Mouse (Mus musculus) ZHBTc4 (cell line): Measurements from ENCODE around the gene Adal.
"Not testable (repeated sequence)": the region's sequence is repeated elsewhere in the genome, so short reads cannot be mapped to it uniquely, and the experiment has no call there.

Experiments
- DNase-seq: peaks from one replicate; pipeline ENCODE4 v3.0.0-alpha.2; 2011; ENCODE audit warnings: low read depth, low spot score

The Adal gene

DNA sequence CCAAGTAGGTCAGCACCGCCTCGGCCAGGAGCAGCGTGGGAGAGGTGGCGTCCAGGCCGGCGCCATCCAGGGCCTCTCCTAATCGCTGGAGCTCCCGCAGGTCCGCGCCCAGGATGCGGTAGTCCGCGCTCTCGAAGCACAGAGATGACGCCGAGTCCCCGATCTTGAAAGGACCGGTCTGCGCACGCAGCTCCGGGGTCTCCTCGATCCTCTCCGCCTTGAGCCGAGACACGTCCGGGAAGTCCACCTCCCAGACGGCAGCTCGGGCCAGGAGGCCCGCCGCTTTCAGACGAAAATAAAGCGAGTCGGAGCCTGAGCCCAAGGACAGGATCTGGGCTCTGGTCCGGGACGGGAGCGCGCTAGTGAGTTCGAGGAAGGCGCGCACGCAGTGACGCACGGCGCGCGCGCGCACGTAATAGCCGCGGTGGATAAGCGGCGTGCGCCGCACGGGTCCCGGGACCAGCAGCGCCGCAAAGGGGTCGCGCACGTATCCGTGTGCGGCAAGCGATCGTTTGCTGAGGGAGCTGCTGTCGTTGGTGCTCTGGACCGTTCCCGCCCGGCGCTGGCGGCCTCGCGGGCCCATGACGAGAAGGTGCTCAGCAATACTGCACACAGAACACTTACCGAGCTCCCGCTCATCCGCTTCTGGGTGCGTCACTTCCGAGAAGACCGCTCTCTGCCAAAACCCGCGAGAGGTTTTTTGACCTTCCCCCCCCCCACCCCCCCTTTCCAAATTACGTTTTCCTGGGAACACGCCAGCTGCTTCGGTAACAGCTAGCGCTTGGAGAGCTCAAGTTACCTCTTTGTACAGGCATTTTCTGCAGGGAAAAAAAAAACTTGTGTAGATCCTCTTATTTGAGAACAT lies at the start of gene Adal, which contains the start of gene Lcmt2:
TSS of gene Adal (plus strand) at position 411 of the 865 bp plus-strand sequence.
TSS of gene Lcmt2 (minus strand) at position 636 of the 865 bp plus-strand sequence.
- peak; percentile 97 for DNase-seq

DNA sequence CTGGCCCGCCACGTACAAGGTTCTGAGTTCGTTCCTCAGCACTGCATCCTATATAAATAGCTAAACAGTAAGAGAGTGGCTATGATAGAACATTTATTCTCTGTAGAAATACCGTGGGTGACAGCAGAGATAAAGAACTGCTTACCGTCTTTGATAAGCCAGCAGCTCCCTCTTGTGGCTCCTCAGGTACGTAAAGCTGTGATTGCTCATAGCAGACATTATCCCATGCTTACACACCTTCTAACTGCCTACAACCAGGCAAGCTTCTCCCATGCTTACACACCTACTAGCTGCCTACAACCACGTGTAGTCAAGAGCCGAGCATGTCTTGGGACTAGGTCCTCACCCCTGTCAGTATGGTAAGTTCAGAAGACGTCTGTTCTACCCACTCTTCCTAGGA lies 38.2 kb upstream of the Adal start:
- DNase-seq: peak; percentile 70

DNA sequence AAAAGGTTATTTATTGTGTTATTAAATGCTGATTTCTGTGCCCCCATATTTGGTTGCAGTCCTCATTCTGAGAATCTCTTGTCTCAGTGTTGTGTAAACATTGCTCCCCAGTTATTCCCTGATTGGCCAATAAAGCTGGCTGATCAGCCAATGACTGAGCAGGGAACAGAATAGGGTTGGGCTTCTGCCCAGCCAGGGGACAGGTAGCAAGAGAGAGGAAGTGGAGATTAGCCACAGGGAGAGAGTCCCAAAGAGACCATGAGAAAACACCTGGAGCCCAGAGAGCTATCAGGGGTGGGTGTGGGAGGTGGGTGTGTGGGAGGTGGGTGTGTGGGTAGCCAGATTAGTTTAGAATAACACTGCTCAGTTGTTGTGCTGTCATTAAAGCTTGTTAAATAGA lies 34.3 kb upstream of the Adal start:
- DNase-seq: no peak

DNA sequence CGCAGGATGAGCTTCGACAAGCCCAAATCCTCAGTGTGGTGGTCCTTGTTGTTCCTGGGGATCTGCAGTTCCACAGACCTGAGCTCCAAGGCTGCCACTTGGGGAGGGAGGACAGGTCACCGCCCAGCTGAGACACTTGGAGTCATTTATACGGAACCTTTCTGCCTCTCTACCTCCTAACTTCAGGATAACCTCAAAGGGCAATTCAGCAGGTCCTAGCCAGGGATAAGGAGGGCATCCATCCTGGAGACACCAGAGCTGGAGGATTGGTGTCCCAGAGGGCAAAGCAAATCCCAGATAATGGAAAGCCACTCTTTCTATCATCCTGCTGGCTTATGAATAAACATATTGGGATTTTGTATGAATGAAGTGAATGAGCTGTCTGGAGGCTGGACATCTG lies 30.5 kb upstream of the Adal start, which contains the start of gene Tgm7:
TSS of gene Tgm7 (minus strand) at position 101 of the 400 bp plus-strand sequence.
- no peak for DNase-seq

DNA sequence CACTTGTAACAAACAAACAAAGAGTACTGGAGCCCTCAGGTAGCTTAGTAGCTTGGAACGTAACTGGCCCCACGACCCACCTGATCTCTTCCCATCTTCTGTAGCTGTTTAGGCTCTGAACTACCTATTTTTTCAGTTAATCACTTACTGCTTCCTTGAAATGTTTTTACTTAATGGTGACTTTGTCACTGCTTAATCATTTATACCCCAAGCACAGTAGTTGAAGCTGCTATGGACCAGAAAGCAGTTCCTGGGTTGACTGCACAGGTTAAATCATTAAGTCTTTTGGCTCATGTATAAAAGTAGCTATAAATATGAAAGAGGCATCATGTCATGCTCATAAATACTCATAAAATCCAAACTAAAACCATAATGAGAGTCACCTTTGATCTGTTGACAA lies 24.8 kb upstream of the Adal start:
- DNase-seq: no peak

DNA sequence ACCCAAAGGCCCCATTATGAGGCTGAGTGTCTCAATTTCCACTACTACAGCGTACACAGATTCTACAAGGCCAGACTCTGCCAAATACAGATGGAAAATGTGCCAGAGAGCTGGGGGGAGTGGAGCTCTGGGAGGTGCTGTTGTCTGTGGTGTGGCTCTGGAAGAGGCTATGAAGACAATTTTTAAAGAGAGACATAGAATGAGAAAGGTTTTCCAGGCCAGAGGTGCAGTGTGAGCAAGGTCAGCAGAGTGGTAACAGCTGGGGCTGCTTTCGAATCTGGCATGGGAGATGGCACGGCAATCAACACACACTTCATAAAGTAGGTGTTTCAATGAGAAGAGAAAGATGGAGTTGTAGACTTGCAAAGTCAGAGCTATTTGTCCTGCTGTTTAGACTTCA lies 21.0 kb upstream of the Adal start:
- no peak for DNase-seq

DNA sequence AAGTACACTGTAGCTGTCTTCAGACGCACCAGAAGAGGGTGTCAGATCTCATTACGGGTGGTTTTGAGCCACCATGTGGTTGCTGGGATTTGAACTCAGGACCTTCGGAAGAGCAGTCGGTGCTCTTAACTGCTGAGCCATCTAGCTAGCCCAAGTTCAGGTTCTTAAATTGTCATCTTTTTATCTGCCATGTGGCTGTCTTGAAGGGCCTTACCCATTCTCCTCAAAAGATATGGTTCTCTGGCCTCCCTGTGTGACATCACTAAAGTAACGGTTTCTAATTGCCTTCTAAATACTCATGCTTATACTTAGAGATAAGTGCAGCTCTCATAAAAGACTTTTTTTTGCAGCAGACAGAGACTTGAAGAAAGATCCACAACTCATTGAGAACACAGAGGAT lies 13.9 kb upstream of the Adal start:
- not testable (repeated sequence) for DNase-seq

DNA sequence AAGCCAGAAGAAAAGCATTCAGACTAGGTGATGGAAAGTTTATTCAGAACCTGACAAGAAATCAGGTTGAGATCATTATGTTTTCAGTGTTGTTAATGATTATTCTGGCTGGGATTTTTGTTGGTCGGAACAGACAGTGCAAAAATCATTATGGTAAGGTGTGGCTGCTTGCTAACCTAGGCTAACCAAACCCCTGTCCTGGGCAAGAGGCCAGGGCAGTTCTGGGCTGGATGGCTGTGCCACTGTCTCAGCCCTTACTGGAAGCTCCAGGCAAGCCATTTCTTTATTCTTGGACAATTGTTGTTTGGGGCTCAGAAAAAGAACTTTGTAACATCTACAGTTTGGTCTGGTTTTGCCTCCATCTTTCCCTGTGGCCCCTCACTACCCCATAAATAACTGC lies 12.7 kb upstream of the Adal start:
- DNase-seq: no peak

DNA sequence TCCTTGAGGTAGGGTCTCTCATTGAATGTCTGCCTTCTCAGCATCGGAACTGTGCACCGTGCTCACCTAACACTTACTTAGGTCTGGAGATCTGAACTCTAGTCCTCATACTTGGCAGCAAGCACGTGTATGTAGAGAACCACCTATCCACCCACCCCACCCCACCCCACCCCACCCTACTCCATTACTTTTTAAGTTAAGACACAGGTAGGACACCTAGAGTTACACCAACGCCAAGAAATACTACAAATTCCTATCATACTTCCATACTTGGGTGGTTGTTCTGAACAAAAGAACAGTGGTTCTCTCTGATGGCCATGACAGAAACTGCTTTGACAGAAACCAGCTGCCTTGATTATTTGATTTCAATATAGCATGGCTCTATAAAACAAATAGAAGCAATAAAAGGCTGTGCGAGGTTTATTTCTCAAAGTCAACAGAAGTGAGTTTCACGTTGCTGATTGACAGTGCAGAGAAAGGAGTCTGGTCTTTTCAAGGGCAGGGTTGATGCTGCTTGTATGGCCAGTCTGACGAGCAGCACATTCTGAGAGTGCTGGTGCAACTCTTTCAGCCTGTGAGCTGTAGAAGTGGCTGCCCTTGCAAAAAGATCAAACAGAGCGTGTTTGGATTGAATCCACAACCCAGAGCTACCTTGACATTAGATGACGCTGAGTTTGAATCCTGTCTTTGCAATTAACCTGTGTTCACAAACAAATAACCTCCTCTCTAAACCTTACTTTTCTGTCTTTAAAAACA lies 11.2 kb upstream of the Adal start:
- peak; percentile 21 for DNase-seq

DNA sequence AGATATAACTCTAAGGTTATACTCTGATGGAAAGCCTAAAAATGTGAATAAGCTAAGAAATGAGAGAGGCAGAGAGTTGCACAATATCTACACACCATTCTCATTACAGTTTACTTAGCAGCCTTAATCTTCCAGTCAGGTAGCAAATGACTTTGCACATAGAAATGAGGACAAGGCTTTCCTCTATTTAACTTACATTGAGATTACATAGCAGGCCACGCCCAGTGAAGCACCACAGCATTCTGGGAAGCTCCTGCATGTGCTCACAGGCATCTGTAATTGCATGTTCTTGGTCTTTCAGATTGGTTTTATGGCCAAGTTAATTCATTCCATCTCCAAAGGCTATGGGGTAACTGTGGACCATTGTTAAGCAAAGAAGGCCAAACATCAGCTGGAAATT lies 7.4 kb upstream of the Adal start:
- DNase-seq: no peak

DNA sequence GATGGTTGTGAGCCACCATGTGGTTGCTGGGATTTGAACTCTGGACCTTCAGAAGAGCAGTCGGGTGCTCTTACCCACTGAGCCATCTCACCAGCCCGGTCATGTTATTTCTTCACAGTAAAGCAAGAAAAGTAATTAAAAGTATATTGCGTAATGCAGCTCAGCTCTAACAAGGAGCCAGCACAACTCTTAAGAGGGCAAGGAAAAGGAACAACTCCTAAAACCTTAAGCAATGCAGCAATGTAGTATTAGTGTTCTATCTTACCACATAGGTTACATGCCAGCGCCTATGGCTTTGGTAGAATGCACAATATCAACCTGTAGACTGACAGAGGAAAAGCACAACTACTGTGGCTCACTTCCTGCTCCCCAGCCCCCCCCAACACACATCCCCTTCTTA lies 2.9 kb upstream of the Adal start:
- DNase-seq: no peak

DNA sequence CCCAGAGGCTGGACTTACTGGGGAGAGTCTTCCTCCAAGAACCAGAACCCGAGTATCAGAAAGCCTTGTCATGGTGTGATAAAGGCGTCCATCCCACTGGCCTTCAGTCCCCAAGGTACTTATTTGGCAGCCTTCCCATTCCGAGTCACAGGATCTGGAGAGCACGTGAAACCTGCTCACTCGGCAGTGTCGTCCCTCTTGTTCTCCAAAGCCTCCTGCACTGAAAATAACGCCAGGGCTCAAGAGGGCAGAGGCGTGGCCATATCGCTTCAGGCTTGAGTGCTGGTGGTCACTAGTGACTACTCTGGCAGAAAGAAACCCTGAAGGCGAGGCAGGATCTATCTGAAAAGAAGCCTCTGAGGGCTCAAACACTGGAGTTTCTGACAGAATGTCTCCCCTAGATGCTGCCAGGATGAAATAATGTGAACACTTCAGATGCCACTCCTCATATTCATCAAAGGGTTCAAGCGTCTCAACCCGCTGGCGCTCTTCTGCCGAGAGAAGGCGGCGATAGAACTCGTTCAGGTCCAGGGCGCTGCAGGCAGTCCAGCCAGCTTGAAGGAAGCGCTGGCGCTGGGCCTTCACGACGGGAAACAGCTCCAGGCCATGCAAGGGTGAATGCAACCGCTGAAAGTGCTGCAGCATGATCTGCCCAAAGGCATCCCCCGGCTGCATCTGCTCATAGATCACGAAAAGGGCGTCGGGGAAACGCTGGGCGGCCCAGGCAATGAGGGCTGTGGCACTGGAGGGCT lies 786 bp upstream of the Adal start:
- DNase-seq: peak; percentile 62

DNA sequence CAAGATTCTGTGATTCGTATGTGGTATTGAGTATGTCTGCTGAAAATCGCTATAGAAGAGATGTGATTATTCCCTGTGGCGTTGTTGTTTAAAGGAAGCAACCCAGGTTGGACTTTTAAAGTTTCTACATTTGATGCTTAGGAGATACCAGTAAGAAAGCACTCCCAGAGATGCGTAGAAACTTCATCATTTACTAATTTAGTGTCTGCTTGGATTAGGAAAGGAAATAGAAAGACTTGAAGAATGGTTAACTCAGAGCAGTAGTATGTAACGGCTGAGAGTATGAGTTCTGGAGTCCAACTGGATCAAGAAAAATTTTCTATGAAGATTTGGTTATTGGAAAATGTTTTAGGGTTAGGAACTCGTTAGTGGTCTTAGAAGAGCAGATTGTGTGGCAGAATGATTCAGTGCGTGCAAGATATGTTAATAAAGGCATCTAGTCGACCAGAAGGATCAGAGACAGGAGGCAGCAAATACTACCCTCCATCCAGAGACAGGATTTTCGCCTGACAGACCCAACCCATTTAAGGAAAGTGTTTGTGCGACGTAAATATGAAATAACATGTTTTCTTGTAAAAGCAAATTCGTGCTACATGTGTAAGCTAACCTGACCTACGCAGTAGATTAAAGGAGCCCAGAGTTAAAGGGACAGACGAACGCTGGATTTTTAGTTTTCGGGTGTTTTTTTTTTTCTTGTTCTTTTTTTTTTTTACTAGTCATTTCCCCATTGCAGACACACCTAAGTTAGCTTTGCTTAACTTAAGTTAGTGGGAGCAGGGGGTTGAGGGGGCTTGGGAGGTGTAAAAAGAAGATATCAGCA lies 1.2 kb downstream of the Adal start:
- DNase-seq: no peak

DNA sequence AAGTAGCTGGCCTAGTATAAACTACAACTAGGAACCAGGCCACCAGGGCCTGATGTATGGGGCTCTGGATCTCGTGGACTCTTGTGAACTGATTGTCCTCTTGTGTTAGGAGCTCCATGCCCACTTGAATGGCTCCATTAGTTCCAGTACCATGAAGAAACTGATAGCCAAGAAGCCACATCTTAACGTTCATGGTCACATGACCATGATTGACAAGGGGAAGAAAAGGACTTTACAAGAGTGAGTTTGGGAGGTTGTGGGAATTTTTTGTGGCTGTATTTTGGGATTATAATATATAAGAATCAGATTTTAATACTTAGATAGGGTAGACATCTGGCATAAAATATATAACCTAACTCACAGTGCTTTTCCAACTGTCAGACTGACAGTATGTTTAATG lies 2.2 kb downstream of the Adal start:
- DNase-seq: peak; percentile 3

DNA sequence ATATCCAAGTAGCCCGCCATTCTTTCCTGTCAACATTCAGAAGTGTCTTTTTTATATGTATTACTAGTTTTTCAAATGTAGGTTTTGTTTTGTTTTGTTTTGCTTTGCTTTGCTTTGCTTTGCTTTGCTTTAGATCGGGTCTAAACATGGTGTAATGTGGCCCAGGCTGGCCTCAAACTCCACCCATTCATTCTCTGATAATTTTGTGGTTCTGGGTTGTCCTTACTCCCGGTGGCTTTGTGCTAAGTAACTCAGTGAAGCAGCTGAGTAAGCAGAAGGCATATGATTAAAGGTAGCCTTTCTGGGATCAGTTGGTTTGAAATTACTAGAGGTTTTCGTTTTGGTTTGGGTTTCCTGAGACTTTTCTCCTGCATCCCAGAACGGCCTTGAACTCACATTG lies 9.5 kb downstream of the Adal start:
- no peak for DNase-seq

DNA sequence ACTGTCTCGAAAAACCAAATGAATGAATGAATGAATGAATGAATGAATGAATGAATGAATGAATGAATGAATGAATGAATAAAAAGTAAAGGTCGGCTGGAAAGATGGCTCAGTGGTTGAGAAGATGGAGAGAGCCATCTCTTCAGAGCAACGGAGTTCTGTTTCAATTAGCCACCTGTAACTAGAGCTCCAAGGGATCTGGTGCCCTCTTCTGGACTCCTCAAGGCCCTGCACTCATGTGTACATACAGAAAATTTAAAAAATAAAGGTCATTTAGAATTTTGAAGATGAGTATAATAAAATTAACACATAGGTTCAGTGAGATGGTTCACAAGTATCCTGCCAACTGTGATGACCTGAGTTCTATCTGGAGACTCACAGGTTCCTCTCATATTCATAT lies 12.9 kb downstream of the Adal start:
- peak; percentile 67 for DNase-seq

DNA sequence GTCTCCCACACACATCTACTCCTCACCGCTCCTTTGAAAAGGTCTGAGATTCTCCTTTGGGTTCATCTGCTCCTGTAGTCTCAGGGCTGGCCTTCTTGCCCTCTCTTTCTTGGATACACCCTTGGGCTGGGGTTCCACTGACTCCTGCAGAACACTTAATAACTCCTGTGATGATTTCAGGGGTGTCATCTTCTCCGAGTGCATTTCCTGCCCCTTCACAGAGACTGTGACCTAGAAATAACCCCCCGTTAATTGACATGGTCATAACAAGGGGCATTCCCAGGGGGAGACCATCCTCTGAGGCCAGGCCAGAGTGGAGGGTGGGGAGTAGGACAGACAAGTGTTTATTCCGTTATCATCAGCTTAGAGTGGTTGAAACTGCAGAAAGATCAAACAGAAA lies 28.9 kb downstream of the Adal start:
- no peak for DNase-seq

DNA sequence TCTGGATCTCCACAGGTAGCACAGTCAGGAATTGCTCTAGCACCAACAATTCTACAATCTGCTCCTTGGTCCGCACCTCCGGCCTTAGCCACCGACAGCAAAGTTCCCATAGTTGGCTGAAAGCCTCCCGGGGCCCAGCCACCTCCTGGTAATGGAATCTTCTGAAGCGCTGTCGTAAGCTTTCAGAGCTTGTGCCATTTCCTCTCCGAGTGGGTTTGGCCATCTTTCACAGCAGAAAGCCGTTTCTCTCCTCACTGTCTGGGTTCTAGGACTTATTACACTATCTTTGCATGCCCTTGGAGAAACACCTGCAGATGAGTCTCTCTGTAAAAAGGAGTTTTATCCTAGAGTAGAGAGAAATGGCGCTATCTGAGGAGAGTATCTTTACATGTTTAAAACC lies 29.7 kb downstream of the Adal start:
- DNase-seq: peak; percentile 18

DNA sequence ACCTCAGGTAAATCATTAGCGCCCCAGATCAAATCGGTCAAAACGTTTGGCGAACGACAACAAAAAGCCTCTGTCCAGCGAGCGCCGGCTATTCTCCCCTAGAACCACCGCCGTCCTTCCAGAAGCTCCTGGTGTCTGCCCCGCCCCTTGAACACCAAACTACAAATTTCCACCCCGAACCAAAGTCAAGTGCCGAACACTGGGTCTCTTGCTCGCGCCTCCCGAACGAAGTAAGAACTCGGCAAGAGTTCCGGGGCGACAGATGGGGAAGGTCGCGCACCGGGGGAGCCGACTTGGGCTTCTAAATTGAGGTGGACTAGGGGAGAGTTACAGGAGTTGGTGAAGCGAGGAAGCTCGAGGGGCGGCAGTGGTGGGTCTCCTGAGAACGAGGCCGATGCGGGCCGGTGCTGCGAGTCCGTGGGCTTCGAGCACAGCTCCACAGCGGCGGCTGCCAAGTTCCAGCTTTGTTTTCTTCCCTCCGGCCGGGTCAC lies 30.3 kb downstream of the Adal start, which contains the start of gene Tubgcp4:
TSS of gene Tubgcp4 (plus strand) at position 174 of the 491 bp plus-strand sequence.
- DNase-seq: peak; percentile 69

DNA sequence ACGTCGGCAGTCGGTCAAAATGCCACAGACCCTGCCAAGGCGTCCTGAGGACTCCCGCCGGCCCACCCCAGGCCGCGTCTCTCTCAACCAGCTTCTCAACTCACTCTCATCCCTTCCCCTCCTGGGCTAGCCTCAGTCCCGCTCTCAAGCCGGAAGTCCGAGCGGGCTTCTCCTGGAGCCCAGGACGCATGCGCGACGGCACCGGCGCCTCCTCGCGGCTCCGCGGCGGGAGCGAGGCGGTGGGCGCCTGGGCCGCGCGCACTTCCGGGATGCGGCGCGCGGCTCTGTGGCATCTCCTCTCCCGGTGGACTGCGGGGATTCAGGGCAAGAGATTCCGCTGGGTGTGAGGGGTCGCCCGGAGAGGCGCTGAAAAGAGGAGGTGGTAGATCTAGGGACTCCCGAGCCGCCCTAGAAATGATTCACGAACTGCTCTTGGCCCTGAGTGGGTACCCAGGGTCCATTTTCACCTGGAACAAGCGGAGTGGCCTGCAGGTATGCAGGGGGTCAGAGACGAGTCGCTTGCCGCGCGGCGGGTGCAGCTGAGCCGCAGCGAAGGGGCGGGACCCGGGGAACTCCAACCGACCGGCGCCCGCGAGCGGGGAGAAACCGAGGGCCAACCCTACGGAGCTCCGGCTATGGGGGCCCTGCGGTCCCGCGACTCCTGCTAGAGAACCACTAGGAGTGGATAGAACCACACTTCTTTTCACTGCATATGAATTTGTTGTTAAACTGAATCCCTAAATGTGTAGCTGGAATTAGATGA lies 30.9 kb downstream of the Adal start, which contains the start of gene Zscan29:
TSS of gene Zscan29 (minus strand) at position 146 of the 763 bp plus-strand sequence.
- DNase-seq: peak; percentile 96
